Mouse (Mus musculus): ENCODE measurements at regions not wholly inside any gene's neighbourhood (a gene's known extent, or its start where the extent isn't known, plus 50 kb on each side); places are given as distances from the start of the nearest gene placed in this dataset.
"Not testable (repeated sequence)": the region's sequence is repeated elsewhere in the genome, so short reads cannot be mapped to it uniquely, and the experiment has no call there.

- WGBS: no CpG with 5 or more reads among the region's 1 CpGs
These were observed 140.1 kb downstream of the Tcp10c start for GRCm38 (mm10) chr17:13494475-13494874.

GRCm38 (mm10) chr17:13504365-13504764 lies 150.0 kb downstream of the Tcp10c start:
- not testable (repeated sequence) for DNase-seq; H3K4me3 ChIP-seq (replicated peaks; ENCODE audit: extremely low read depth, low read depth, low read length); H3K4me1 ChIP-seq (ENCODE audit: control insufficient read depth, insufficient read depth, low read length)
- WGBS: 69% methylated on average over 1 of the region's 1 CpGs

More at GRCm38 (mm10) chr17:13494475-13494874, 140.1 kb downstream of the Tcp10c start:
- H3K4me1 ChIP-seq (ENCODE audit: control insufficient read depth, insufficient read depth, low read length); H3K4me3 ChIP-seq (replicated peaks; ENCODE audit: extremely low read depth, low read depth, low read length); DNase-seq: not testable (repeated sequence)

- not testable (repeated sequence) for H3K4me1 ChIP-seq (ENCODE audit: control insufficient read depth, insufficient read depth, low read length); DNase-seq; H3K4me3 ChIP-seq (replicated peaks; ENCODE audit: extremely low read depth, low read depth, low read length)
- 49% methylated on average over 8 of the region's 9 CpGs for WGBS
These were observed 150.5 kb downstream of the Tcp10c start for GRCm38 (mm10) chr17:13504827-13505268.

GRCm38 (mm10) chr17:13507397-13508063 lies 153.2 kb downstream of the Tcp10c start:
- not testable (repeated sequence) for H3K4me3 ChIP-seq (replicated peaks; ENCODE audit: extremely low read depth, low read depth, low read length); H3K4me1 ChIP-seq (ENCODE audit: control insufficient read depth, insufficient read depth, low read length); DNase-seq
- 32% methylated on average over 2 of the region's 3 CpGs for WGBS

GRCm38 (mm10) chr17:13519409-13520201 lies 165.2 kb downstream of the Tcp10c start:
- H3K4me1 ChIP-seq (ENCODE audit: control insufficient read depth, insufficient read depth, low read length); H3K4me3 ChIP-seq (replicated peaks; ENCODE audit: extremely low read depth, low read depth, low read length); DNase-seq: not testable (repeated sequence)
- 87% methylated on average over 4 of the region's 5 CpGs for WGBS

GRCm38 (mm10) chr17:13532579-13532978 lies 178.2 kb downstream of the Tcp10c start:
- H3K4me1 ChIP-seq (ENCODE audit: control insufficient read depth, insufficient read depth, low read length); H3K4me3 ChIP-seq (replicated peaks; ENCODE audit: extremely low read depth, low read depth, low read length); DNase-seq: not testable (repeated sequence)
- WGBS: 73% methylated on average over 5 of the region's 5 CpGs

GRCm38 (mm10) chr17:13540446-13541241 lies 186.3 kb downstream of the Tcp10c start:
- H3K4me3 ChIP-seq (replicated peaks; ENCODE audit: extremely low read depth, low read depth, low read length): no peak overlapping the region
- DNase-seq: no peak
- TF ChIP-seq POLR2A (IDR thresholded peaks at IDR 0.05; ENCODE audit: borderline replicate concordance, extremely low read depth, low read depth, low read length) (no peak), CTCF (IDR thresholded peaks at IDR 0.05; ENCODE audit: insufficient read depth, low read length) (no peak)
- 78% methylated on average over 7 of the region's 7 CpGs for whole genome bisulfite sequencing
- H3K4me1 ChIP-seq (ENCODE audit: control insufficient read depth, insufficient read depth, low read length): no peaks in the 10 kb centered on the region

- TF ChIP-seq CTCF (IDR thresholded peaks at IDR 0.05; ENCODE audit: insufficient read depth, low read length) (no peak), POLR2A (IDR thresholded peaks at IDR 0.05; ENCODE audit: borderline replicate concordance, extremely low read depth, low read depth, low read length) (no peak)
- WGBS: 69% methylated on average over 12 of the region's 12 CpGs
- Histone ChIP-seq H3K4me3 (replicated peaks; ENCODE audit: extremely low read depth, low read depth, low read length) (no peak overlapping the region), H3K4me1 (ENCODE audit: control insufficient read depth, insufficient read depth, low read length) (no peaks in the 10 kb centered on the region)
- no peak for DNase-seq
These were observed 186.9 kb downstream of the Tcp10c start for GRCm38 (mm10) chr17:13541249-13541648.

GRCm38 (mm10) chr17:13542261-13542660 lies 187.9 kb downstream of the Tcp10c start:
- Histone ChIP-seq H3K4me3 (replicated peaks; ENCODE audit: extremely low read depth, low read depth, low read length) (no peak overlapping the region), H3K4me1 (ENCODE audit: control insufficient read depth, insufficient read depth, low read length) (no peaks in the 10 kb centered on the region)
- no peak for DNase-seq
- TF ChIP-seq POLR2A (IDR thresholded peaks at IDR 0.05; ENCODE audit: borderline replicate concordance, extremely low read depth, low read depth, low read length) (no peak), CTCF (IDR thresholded peaks at IDR 0.05; ENCODE audit: insufficient read depth, low read length) (no peak)

- no peak for TF ChIP-seq CTCF (IDR thresholded peaks at IDR 0.05; ENCODE audit: insufficient read depth, low read length)
- no peak for TF ChIP-seq POLR2A (IDR thresholded peaks at IDR 0.05; ENCODE audit: borderline replicate concordance, extremely low read depth, low read depth, low read length)
- H3K4me3 ChIP-seq (replicated peaks; ENCODE audit: extremely low read depth, low read depth, low read length): no peak overlapping the region
- DNase-seq: no peak
These were observed 188.5 kb downstream of the Tcp10c start for GRCm38 (mm10) chr17:13542856-13543255.

More at GRCm38 (mm10) chr17:13542856-13543255, 188.5 kb downstream of the Tcp10c start:
- 73% methylated on average over 10 of the region's 10 CpGs for WGBS
- no peaks in the 10 kb centered on the region for H3K4me1 ChIP-seq (ENCODE audit: control insufficient read depth, insufficient read depth, low read length)

All from lung, adult 2 months (tissue).